Mouse (Mus musculus) gastrocnemius, postnatal 25 days (tissue): ENCODE measurements around the gene Nrros. TPM values are rescaled to one million over a fixed set of nuclear protein-coding genes. Genes with fewer than 3 reads are reported as not detected.

Experiments used
- DNase-seq: peaks from one replicate; pipeline ENCODE4 v3.0.0; 2022
- total RNA-seq, 2 experiments: library from RNA; stranded (reverse); gene quantifications; 1 replicate in 1 of 2; 2 replicates in 1 of 2; pipeline ENCODE4 v1.2.3; 2021

Nrros gene
- total RNA-seq, 2 experiments from 2014 or later: 1.9 to 2.5 TPM

GRCm38 (mm10) chr16:32163392-32163791 is 2.0 kb downstream of the Nrros start:
- no peak for DNase-seq

- no peak for DNase-seq
Observed at GRCm38 (mm10) chr16:32160742-32161323, 4.6 kb downstream of the Nrros start.

- no peak for DNase-seq
Observed at GRCm38 (mm10) chr16:32158966-32159365, 6.4 kb downstream of the Nrros start.

DNA sequence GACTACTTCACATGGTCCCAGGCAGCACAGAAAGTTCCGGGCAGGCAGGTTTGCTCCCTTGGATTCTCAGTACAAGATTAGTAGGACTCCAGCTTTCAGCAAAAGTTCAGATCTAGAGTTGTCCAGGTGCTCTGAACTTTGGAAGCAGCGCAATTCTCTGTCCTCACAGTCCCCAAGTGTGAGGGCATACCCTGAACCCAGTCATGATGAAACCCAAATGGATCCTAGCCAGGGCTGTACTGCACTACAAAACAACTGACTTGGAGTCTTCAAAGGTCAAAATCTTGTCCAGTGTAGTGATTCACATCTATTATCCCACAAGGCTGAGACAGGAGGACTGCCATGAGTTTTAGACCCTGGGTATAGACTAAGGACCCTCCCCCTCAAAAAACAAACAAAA is 8.0 kb downstream of the Nrros start:
- no peak for DNase-seq

DNA sequence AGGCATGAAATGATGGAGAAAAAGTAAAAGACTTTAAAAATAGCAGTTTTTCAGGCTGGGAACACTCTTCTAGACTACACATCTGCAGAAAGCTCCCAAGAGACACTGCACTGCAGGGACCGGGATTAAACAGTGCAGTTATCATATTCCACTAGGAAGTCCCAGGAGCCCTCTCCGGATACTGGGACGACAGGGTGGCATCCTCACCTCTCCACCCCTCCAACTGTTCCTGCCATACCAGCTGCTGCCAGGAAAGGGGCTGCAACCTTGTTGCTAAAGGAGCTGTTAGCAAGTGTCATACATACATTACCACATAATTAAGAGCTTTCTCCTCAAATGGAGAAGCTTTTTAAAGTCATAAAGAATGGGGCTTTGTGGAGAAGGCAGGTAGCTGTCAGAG is 8.7 kb downstream of the Nrros start:
- DNase-seq: no peak

DNA sequence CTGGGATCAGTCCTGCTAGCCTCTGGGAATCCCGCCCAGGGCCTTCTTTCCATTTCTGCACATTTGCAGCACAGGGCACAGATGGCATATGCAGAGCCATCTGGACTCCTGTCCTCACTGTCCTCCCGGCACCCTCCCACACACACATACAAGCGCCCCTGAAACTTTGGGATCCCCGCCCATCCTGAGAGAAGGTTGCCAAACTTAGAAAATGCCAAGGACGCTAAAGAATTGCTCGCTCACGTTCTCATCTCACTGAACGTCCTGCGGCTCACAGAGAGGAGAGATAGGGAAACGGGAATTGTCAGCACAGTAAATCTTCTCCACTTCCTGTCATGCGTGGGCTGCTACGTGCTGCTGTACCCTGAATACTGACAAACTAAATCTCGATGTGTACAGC is 11.0 kb downstream of the Nrros start:
- DNase-seq: no peak

GRCm38 (mm10) chr16:32153976-32154375 is 11.4 kb downstream of the Nrros start:
- DNase-seq: no peak

DNA sequence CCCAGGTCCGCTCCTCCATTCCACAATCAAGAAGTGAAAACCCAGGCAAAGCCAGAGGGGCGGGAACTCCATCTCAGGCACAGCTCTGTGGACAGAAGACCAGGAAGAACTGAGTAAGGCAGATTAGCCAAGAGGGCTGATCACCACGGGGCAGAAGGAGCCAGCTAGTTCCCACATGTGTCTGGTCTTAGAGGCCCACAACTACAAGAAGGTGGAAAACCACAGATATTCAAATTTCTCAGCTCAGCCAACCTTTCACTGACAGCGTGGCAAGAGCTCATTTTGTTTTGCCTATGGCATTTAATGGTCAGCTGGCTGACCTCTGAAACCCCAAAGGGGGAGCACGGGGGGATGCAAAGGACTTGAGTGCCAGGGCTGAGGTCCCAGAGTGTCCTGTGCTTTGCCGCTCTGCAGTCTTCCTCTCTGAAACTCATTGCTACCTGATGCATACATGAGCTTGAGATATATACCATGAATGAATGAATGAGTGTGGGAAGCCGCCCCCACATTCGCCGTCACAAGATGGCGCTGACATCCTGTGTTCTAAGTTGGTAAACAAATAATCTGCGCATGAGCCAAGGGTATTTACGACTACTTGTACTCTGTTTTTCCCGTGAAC is 17.7 kb downstream of the Nrros start:
- no peak for DNase-seq

DNA sequence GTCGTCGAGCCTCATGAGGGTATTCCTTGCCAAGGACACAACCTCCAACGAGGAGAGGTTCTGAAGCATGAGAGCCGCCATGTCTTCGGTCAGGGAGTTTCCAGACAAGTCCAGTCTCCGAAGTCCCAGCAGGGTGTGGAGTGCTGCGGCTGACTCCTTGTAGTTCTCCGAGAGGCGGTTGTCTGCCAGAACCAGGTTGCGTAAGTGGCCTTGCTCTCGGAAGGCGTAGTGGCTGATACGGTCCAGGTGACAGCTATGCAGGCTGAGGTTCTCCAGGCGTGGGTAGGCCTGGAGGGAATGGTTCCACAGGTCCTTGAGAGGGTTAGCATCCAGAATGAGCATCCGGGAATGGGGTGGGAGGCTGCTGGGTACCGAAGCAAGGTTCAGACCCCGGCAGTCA is 20.8 kb downstream of the Nrros start:
- no peak for DNase-seq

DNA sequence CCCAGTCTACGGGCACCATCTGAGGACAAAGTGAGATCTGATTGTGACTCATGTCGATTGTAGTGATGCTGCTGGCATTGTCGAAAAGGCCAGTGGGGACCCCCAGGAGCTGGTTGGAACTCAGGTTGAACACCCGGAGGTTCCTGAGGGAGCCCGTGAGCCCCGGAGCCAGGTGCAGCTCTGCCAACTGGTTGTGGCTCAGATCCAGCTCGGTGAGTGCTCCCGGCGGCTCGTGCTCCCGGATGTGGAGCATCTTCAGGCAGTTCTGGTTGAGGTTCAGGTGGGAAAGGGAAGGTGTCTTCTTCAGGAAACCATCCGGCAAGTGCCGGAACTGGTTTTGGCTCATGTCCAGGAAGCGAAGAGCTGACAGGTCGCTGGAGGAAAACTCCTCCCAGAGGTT is 21.6 kb downstream of the Nrros start:
- DNase-seq: no peak

DNA sequence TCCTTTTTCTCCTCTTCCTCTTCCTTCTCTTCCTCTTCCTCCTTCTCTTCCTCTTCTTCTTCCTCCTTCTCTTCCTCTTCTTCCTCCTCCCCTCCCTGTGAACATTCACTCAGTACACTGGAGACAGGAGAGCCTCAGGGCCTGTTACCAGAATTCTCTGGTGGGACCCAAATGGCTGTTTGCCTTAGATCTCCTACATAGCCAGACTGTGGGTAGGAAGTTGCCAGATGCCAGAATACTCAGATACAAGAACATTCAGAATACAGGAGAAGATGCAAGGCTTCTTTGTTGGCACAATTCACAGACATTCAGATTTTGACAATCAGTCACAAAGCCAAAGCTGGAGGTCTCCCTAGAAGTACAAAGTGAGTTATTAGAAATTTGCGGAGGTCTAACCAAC is 26.4 kb downstream of the Nrros start:
- DNase-seq: no peak

DNA sequence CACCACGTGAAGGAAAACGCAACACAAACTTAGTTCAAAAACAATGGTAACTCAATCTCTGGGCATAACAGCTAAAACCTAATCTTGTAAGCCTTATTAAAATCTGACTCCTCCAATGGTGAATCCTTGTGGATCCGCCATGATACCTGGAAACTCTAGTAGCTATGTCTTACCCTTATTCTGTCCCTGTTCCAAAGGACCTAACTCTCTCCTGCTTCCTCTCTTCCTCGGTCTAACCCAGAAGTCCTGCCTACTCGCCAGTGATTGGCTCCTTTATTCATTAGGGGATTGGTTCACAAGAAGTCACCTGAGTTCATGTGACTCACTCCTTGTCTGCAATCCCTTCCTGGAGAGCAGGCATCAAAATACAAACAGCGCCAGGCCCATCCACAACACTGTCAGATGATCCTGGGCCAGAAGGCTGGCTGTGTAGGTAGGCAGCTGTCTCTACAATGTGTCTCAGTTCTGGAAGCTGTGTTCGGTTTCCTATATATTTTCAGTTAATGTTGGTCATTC is 29.5 kb downstream of the Nrros start:
- DNase-seq: no peak

GRCm38 (mm10) chr16:32133148-32133547 is 32.2 kb downstream of the Nrros start:
- no peak for DNase-seq

- DNase-seq: peak; percentile 43
Observed at GRCm38 (mm10) chr16:32130190-32130826, 35.1 kb downstream of the Nrros start.

GRCm38 (mm10) chr16:32129449-32130189 is 35.8 kb downstream of the Nrros start:
- no peak for DNase-seq

DNA sequence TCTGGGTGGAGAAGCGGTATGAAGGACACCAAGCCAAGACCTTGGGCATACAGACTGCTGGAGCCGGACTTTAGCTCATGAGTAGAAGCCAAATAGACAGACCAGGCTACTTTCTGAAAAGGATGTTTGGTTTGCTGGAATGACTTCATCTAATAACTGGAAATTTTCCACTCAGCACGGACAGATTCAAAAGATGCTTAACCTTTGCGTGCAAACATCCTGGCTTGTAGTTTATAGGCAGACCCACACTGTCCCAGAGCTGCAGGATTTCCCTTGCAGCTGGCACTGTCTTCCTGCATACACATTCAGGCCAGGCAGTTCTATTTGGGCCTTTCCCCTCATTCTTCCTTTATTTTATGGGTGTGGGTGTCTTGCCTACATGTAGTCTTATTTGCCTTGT is 38.3 kb downstream of the Nrros start:
- DNase-seq: no peak

DNA sequence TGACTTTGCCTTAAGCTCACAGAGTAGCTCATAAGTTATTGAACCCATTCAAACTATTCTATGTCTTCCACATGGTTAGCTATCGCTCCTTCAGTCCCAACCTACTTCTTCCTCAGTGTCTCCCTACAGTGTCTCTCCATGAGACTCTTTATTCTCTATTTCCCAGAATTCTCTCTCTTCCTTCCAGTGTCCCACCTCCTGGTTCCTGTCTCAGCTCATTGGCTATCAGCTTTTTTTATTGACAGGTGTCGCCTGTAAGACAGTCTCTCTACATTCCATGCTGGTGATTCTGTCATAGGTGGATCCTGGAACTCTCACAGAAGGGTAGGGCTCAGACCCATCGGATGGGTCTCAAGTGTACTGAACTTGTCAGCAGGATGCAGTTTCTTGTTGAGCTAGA is 40.0 kb downstream of the Nrros start:
- no peak for DNase-seq

DNA sequence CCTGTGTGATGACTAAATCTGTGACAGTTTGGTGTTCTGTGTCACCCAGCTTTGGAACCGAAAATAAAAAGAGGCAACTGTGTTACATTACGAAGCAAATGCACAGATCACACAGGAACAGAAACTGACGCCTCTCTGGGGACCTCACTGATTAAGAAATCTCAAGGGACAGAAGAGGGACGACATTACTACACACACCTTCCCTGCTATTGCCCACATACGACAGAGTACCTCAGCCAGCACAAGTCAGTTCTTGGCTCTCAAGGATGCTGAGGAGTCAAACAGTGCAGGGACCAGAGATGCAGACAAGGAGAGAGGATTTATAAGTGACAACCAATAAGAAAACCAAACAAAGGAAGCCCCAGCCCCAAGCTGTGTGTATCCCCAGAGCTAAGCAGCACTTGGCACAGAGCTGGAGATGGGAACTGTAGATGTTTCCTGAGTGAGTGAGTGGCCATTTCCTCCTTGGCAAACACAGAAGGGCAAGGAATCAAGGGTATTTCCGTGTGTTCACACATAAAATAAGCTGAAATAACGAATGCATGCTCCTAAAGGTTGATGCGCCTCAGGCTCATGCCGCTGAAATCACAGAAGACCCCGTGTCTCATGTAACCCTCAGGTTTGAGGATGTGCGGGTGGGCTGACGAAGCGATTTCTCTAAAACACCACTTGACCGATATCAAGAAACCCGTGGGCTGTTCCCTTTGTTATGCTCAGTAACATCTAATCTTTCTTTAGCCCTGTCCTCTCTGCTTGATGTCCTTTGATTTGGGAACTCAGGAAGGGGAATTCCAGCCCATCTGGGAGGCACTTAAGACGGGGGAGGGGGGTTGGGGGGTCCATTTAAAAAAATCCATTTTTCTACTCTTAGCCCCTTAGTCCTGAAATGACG is 40.7 kb downstream of the Nrros start:
- no peak for DNase-seq

DNA sequence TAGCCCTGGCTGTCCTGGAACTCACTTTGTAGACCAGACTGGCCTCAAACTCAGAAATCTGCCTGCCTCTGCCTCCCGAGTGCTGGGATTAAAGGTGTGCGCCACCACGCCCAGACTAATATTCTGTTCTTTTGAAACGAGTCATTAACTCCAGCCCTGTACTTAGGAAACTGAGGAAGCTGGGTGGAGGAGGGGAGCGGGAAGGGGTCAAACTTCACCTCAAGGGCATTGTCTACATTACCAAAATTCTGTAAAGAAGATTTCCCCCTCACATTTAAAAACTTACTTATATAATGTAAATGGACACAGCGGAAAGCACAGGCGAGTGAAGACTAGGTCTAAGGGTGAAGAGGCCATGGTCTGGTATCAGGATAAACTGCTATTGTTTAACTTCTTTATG is 41.4 kb downstream of the Nrros start:
- no peak for DNase-seq

- DNase-seq: no peak
Observed at GRCm38 (mm10) chr16:32120454-32120853, 44.9 kb downstream of the Nrros start.

GRCm38 (mm10) chr16:32116186-32116585 is 49.2 kb downstream of the Nrros start:
- no peak for DNase-seq

DNA sequence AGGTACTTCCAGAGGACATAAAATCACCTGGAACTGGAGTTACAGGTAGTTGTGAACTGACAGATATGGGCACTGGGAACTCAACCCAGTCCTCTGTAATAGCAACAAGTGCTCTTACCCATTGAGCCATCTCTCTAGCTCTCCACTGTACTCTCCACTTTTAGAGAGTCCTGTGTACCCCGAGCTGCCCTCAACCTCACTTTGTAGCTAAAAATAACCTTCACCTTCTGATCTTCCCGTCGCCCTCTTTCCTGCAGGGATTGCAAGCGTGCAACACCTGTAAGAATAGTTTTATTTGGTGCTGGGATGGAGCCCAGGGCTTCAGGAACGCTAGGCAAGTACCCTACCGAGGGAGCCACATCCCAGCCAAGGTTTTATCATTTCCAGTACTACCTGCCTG is 49.6 kb downstream of the Nrros start:
- no peak for DNase-seq
